Mouse (Mus musculus): ENCODE data around the gene Tctex1d1. TPM values are rescaled to one million over a fixed set of nuclear protein-coding genes. Genes with fewer than 3 reads are reported as not detected.

The Tctex1d1 gene
- polyA plus RNA-seq, 1 experiment from 2014 or later: 3.2 TPM

- H3K27me3 ChIP-seq (ENCODE audit: insufficient read depth, poor library complexity, severe bottlenecking): no peaks in the 10 kb centered on the region
- DNase-seq (ENCODE audit: low spot score): no peak
- H3K4me3 ChIP-seq: no peak overlapping the region
- 72% methylated on average over 3 of the region's 3 CpGs for WGBS
- no peaks in the 10 kb centered on the region for H3K4me1 ChIP-seq (replicated peaks)
- no peaks in the 10 kb centered on the region for H3K36me3 ChIP-seq
- H3K9me3 ChIP-seq: no peaks in the 10 kb centered on the region
- H3K27ac ChIP-seq: no peak overlapping the region
These were observed 13.3 kb downstream of the Tctex1d1 start for GRCm38 (mm10) chr4:102991685-102992084.

- WGBS: 92% methylated on average over 4 of the region's 4 CpGs
- Histone ChIP-seq H3K9me3 (no peaks in the 10 kb centered on the region), H3K27me3 (ENCODE audit: insufficient read depth, poor library complexity, severe bottlenecking) (no peaks in the 10 kb centered on the region), H3K27ac (no peak overlapping the region), H3K4me3 (no peak overlapping the region), H3K4me1 (replicated peaks) (peaks cover 18% of the 10 kb centered on the region), H3K36me3 (no peaks in the 10 kb centered on the region)
- no peak for DNase-seq (ENCODE audit: low spot score)
These were observed 26.3 kb downstream of the Tctex1d1 start for GRCm38 (mm10) chr4:103004681-103005080.

- DNase-seq (ENCODE audit: low spot score): no peak
- Histone ChIP-seq H3K4me1 (replicated peaks) (peaks cover 18% of the 10 kb centered on the region), H3K4me3 (no peak overlapping the region), H3K9me3 (no peaks in the 10 kb centered on the region), H3K27me3 (ENCODE audit: insufficient read depth, poor library complexity, severe bottlenecking) (no peaks in the 10 kb centered on the region), H3K36me3 (no peaks in the 10 kb centered on the region), H3K27ac (peak overlapping the region; percentile 67)
- 56% methylated on average over 15 of the region's 15 CpGs for WGBS
These were observed 27.0 kb downstream of the Tctex1d1 start for GRCm38 (mm10) chr4:103005190-103005945.

GRCm38 (mm10) chr4:103006266-103006665 lies 27.9 kb downstream of the Tctex1d1 start:
- H3K27ac ChIP-seq: peak overlapping the region; percentile 67
- no peaks in the 10 kb centered on the region for H3K36me3 ChIP-seq
- peaks cover 18% of the 10 kb centered on the region for H3K4me1 ChIP-seq (replicated peaks)
- no peak overlapping the region for H3K4me3 ChIP-seq
- no peak for DNase-seq (ENCODE audit: low spot score)
- no peaks in the 10 kb centered on the region for H3K27me3 ChIP-seq (ENCODE audit: insufficient read depth, poor library complexity, severe bottlenecking)
- 78% methylated on average over 5 of the region's 5 CpGs for WGBS
- no peaks in the 10 kb centered on the region for H3K9me3 ChIP-seq

GRCm38 (mm10) chr4:103006943-103007418 lies 28.6 kb downstream of the Tctex1d1 start:
- DNase-seq (ENCODE audit: low spot score): no peak
- peaks cover 22% of the 10 kb centered on the region for H3K4me1 ChIP-seq (replicated peaks)
- H3K4me3 ChIP-seq: no peak overlapping the region
- WGBS: 62% methylated on average over 4 of the region's 4 CpGs
- no peaks in the 10 kb centered on the region for H3K27me3 ChIP-seq (ENCODE audit: insufficient read depth, poor library complexity, severe bottlenecking)
- no peak overlapping the region for H3K27ac ChIP-seq
- no peaks in the 10 kb centered on the region for H3K36me3 ChIP-seq
- no peaks in the 10 kb centered on the region for H3K9me3 ChIP-seq

GRCm38 (mm10) chr4:103010734-103011133 lies 32.3 kb downstream of the Tctex1d1 start:
- DNase-seq (ENCODE audit: low spot score): no peak
- Histone ChIP-seq H3K9me3 (no peaks in the 10 kb centered on the region), H3K27me3 (ENCODE audit: insufficient read depth, poor library complexity, severe bottlenecking) (no peaks in the 10 kb centered on the region), H3K27ac (no peak overlapping the region), H3K36me3 (no peaks in the 10 kb centered on the region), H3K4me1 (replicated peaks) (peaks cover 34% of the 10 kb centered on the region), H3K4me3 (no peak overlapping the region)
- WGBS: 89% methylated on average over 4 of the region's 4 CpGs

GRCm38 (mm10) chr4:103011823-103012222 lies 33.4 kb downstream of the Tctex1d1 start:
- 39% methylated on average over 7 of the region's 7 CpGs for WGBS
- Histone ChIP-seq H3K4me1 (replicated peaks) (peaks cover 23% of the 10 kb centered on the region), H3K27me3 (ENCODE audit: insufficient read depth, poor library complexity, severe bottlenecking) (no peaks in the 10 kb centered on the region), H3K27ac (no peak overlapping the region), H3K36me3 (no peaks in the 10 kb centered on the region), H3K9me3 (no peaks in the 10 kb centered on the region), H3K4me3 (no peak overlapping the region)
- no peak for DNase-seq (ENCODE audit: low spot score)

- Histone ChIP-seq H3K4me3 (peak overlapping the region; percentile 20; the same call in 1 of the 2 replicates), H3K9me3 (no peaks in the 10 kb centered on the region), H3K4me1 (replicated peaks) (peaks cover 19% of the 10 kb centered on the region), H3K27me3 (ENCODE audit: insufficient read depth, poor library complexity, severe bottlenecking) (no peaks in the 10 kb centered on the region), H3K36me3 (no peaks in the 10 kb centered on the region), H3K27ac (no peak overlapping the region)
- DNase-seq (ENCODE audit: low spot score): peak; percentile 16
- 8% methylated on average over 4 of the region's 4 CpGs for WGBS
These were observed 35.1 kb downstream of the Tctex1d1 start for GRCm38 (mm10) chr4:103013490-103013889.

- Histone ChIP-seq H3K27ac (no peak within 1 kb of the TSS), H3K36me3 (no peaks in the 10 kb centered on the region), H3K4me1 (replicated peaks) (no peaks in the 10 kb centered on the region), H3K27me3 (ENCODE audit: insufficient read depth, poor library complexity, severe bottlenecking) (no peaks in the 10 kb centered on the region), H3K4me3 (no peak within 1 kb of the TSS), H3K9me3 (no peaks in the 10 kb centered on the region)
- DNase-seq (ENCODE audit: low spot score): no peak
- 92% methylated on average over 4 of the region's 4 CpGs for WGBS
These were observed 48.2 kb downstream of the Tctex1d1 start, which contains the start of gene Insl5 for GRCm38 (mm10) chr4:103026621-103027020. Gene Insl5 (minus strand): TSS chr4:103026842.

- H3K4me3 ChIP-seq: no peak overlapping the region
- no peak overlapping the region for H3K27ac ChIP-seq
- 89% methylated on average over 7 of the region's 7 CpGs for WGBS
- H3K27me3 ChIP-seq (ENCODE audit: insufficient read depth, poor library complexity, severe bottlenecking): no peaks in the 10 kb centered on the region
- no peaks in the 10 kb centered on the region for H3K9me3 ChIP-seq
- no peaks in the 10 kb centered on the region for H3K4me1 ChIP-seq (replicated peaks)
- H3K36me3 ChIP-seq: no peaks in the 10 kb centered on the region
- DNase-seq (ENCODE audit: low spot score): no peak
These were observed 49.3 kb downstream of the Tctex1d1 start for GRCm38 (mm10) chr4:103027745-103028144.

GRCm38 (mm10) chr4:103028177-103029088 lies 50.0 kb downstream of the Tctex1d1 start:
- 78% methylated on average over 13 of the region's 13 CpGs for WGBS
- Histone ChIP-seq H3K9me3 (no peaks in the 10 kb centered on the region), H3K27me3 (ENCODE audit: insufficient read depth, poor library complexity, severe bottlenecking) (no peaks in the 10 kb centered on the region)

GRCm38 (mm10) chr4:103039103-103039837 lies 60.9 kb downstream of the Tctex1d1 start:
- H3K4me3 ChIP-seq: no peak overlapping the region
- H3K9me3 ChIP-seq: no peaks in the 10 kb centered on the region
- no peak overlapping the region for H3K27ac ChIP-seq
- no peaks in the 10 kb centered on the region for H3K4me1 ChIP-seq (replicated peaks)
- H3K36me3 ChIP-seq: peaks cover 13% of the 10 kb centered on the region; the same call in 1 of the 2 replicates
- no peak for DNase-seq (ENCODE audit: low spot score)
- no peaks in the 10 kb centered on the region for H3K27me3 ChIP-seq (ENCODE audit: insufficient read depth, poor library complexity, severe bottlenecking)
- 86% methylated on average over 14 of the region's 14 CpGs for WGBS

More at GRCm38 (mm10) chr4:103028177-103029088, 50.0 kb downstream of the Tctex1d1 start:
- H3K4me1 ChIP-seq (replicated peaks): no peaks in the 10 kb centered on the region
- H3K36me3 ChIP-seq: no peaks in the 10 kb centered on the region
- no peak overlapping the region for H3K27ac ChIP-seq
- no peak for DNase-seq (ENCODE audit: low spot score)
- H3K4me3 ChIP-seq: no peak overlapping the region

Data from hindbrain, embryonic 10.5 days (tissue).